Mouse (Mus musculus): ENCODE data around the gene Serpina6. TPM values are rescaled to one million over a fixed set of nuclear protein-coding genes. Genes with fewer than 3 reads are reported as not detected.
"Not testable (repeated sequence)": the region's sequence is repeated elsewhere in the genome, so short reads cannot be mapped to it uniquely, and the experiment has no call there.

Serpina6 gene
- polyA plus RNA-seq, 1 experiment from 2014 or later, result 0.79 TPM

DNA sequence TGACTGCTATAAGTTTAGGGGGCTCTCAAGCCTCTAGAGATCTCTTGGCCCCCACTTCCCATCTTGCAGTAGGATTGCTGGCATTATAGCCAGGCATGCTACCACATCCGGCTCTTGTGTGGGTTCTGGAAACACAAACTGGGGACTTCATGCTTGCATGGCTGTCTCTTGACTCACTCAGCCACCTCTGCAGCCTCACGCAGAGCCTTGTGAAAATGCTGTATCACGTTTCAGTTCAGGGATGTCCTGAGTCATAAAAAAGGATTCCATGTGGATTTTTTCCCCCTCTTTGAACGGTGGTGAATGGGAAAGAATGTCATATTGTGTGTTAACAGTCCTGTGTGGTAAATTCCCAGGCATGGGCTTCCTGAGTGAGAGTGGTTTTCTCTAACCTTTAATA, 26.8 kb upstream of the Serpina6 start:
- Histone ChIP-seq H3K4me3 (ENCODE audit: low read depth, low read length) (no peak overlapping the region), H3K9me3 (ENCODE audit: control insufficient read depth, low read length) (no peaks in the 10 kb centered on the region), H3K36me3 (ENCODE audit: control insufficient read depth, insufficient read depth, low read length) (no peaks in the 10 kb centered on the region), H3K27ac (ENCODE audit: low read depth, low read length) (no peak overlapping the region), H3K27me3 (ENCODE audit: control insufficient read depth, insufficient read depth, low read length) (no peaks in the 10 kb centered on the region), H3K4me1 (ENCODE audit: control insufficient read depth, insufficient read depth, low read length) (no peaks in the 10 kb centered on the region), H3K9ac (replicated peaks; ENCODE audit: low read depth, low read length) (no peak overlapping the region), H3K4me2 (ENCODE audit: low read depth, low read length) (no peak overlapping the region)
- ATAC-seq (ENCODE audit: low read depth), result no peak
- 65% methylated on average over 4 of the region's 4 CpGs for WGBS

DNA sequence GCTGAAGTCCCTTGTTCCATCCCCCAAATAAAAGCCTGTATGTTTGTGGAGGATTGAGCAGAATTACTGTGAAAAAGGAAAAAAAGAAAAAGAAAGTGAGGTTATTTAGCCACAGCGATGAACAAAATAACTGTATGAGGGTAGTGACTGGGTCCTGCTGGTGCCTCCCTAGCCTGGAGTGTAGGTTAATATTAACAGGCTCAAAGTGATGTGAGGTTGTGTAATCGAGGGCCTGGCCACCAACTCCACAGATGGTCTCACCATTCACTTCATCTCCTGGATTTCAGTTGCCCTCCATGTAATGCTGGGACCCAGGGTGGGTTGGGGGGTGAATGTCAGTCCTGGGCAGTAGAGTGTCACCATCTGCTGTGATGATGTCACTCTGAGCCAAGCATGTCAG, 24.7 kb upstream of the Serpina6 start:
- Histone ChIP-seq H3K36me3 (ENCODE audit: control insufficient read depth, insufficient read depth, low read length) (no peaks in the 10 kb centered on the region), H3K4me2 (ENCODE audit: low read depth, low read length) (no peak overlapping the region), H3K27ac (ENCODE audit: low read depth, low read length) (no peak overlapping the region), H3K4me1 (ENCODE audit: control insufficient read depth, insufficient read depth, low read length) (no peaks in the 10 kb centered on the region), H3K9me3 (ENCODE audit: control insufficient read depth, low read length) (no peaks in the 10 kb centered on the region), H3K27me3 (ENCODE audit: control insufficient read depth, insufficient read depth, low read length) (no peaks in the 10 kb centered on the region), H3K4me3 (ENCODE audit: low read depth, low read length) (no peak overlapping the region), H3K9ac (replicated peaks; ENCODE audit: low read depth, low read length) (no peak overlapping the region)
- 82% methylated on average over 2 of the region's 2 CpGs for WGBS
- no peak for ATAC-seq (ENCODE audit: low read depth)

DNA sequence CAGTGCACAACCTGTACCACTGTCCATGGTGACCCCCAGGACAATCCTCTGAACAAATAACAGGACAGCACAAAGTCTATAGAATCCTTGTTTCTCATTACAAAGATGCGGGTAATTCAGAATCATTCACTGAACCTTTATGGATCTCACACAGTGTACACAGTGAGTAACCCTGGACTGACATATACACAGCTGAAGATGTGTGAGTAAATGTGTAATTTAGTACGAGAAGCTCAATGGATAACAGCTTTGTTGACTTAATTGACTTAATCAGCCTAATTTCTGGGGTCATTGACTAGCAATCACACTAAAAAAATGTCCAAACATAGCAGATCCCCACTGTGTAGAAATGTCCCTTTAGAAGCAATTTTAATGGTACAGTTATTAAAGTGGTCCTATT, 24.2 kb upstream of the Serpina6 start:
- H3K4me3 ChIP-seq (ENCODE audit: low read depth, low read length), result no peak overlapping the region
- no peaks in the 10 kb centered on the region for H3K27me3 ChIP-seq (ENCODE audit: control insufficient read depth, insufficient read depth, low read length)
- ATAC-seq (ENCODE audit: low read depth), result no peak
- H3K36me3 ChIP-seq (ENCODE audit: control insufficient read depth, insufficient read depth, low read length), result no peaks in the 10 kb centered on the region
- H3K9ac ChIP-seq (replicated peaks; ENCODE audit: low read depth, low read length), result no peak overlapping the region
- H3K4me2 ChIP-seq (ENCODE audit: low read depth, low read length), result no peak overlapping the region
- no peaks in the 10 kb centered on the region for H3K9me3 ChIP-seq (ENCODE audit: control insufficient read depth, low read length)
- 77% methylated on average over 2 of the region's 2 CpGs for WGBS
- H3K27ac ChIP-seq (ENCODE audit: low read depth, low read length), result no peak overlapping the region
- H3K4me1 ChIP-seq (ENCODE audit: control insufficient read depth, insufficient read depth, low read length), result no peaks in the 10 kb centered on the region

DNA sequence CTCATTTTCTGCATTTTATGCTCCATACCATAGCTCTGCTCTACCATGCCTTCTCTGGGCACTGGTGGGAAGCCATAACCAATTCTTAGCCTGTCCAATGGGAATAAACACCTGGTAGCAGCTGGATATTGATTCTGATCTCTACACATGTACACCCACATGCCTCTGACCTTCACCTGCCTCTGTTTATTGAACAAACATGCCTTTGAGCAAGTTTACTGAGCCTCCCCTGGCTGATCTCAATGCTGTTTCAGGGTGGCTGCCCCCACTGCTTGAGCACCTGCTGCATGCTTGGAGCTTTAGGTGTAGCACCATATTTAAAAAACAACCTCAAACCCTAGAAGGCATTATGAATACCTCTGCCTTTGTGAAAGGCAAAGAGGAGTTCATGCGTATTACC, 22.8 kb upstream of the Serpina6 start:
- H3K4me2 ChIP-seq (ENCODE audit: low read depth, low read length); H3K9me3 ChIP-seq (ENCODE audit: control insufficient read depth, low read length); H3K4me1 ChIP-seq (ENCODE audit: control insufficient read depth, insufficient read depth, low read length); H3K27ac ChIP-seq (ENCODE audit: low read depth, low read length); H3K4me3 ChIP-seq (ENCODE audit: low read depth, low read length); H3K27me3 ChIP-seq (ENCODE audit: control insufficient read depth, insufficient read depth, low read length); H3K36me3 ChIP-seq (ENCODE audit: control insufficient read depth, insufficient read depth, low read length); ATAC-seq (ENCODE audit: low read depth); H3K9ac ChIP-seq (replicated peaks; ENCODE audit: low read depth, low read length): not testable (repeated sequence)
- 97% methylated on average over 1 of the region's 1 CpGs for WGBS

DNA sequence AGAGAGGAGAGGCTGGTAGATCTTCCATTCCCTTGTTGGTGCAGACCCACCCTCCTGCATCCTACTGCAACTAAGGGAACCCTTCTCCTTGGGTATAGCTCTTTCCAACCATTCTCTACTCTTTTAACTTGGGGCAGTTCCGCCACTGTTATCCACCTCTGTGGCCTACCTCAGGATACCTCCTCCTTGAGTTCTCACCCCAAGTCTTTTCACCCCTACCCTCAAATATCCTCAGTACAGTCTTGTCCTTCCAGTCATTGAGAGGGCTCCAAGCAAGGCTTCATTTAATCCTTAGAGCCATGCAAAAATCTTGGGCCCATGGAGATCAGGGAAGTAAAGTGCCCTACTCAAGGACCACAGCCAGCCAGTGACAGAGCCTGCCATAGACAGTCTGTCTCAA, 19.0 kb upstream of the Serpina6 start, which contains the start of gene Serpina16:
Gene Serpina16, minus strand, starts transcription at position 101 of the 400 bp plus-strand sequence.
- no peaks in the 10 kb centered on the region for H3K4me1 ChIP-seq (ENCODE audit: control insufficient read depth, insufficient read depth, low read length)
- no peak within 1 kb of the TSS for H3K9ac ChIP-seq (replicated peaks; ENCODE audit: low read depth, low read length)
- no peaks in the 10 kb centered on the region for H3K9me3 ChIP-seq (ENCODE audit: control insufficient read depth, low read length)
- no peak for ATAC-seq (ENCODE audit: low read depth)
- H3K36me3 ChIP-seq (ENCODE audit: control insufficient read depth, insufficient read depth, low read length), result no peaks in the 10 kb centered on the region
- no peak within 1 kb of the TSS for H3K27ac ChIP-seq (ENCODE audit: low read depth, low read length)
- no peak within 1 kb of the TSS for H3K4me3 ChIP-seq (ENCODE audit: low read depth, low read length)
- H3K4me2 ChIP-seq (ENCODE audit: low read depth, low read length), result no peak within 1 kb of the TSS
- no peaks in the 10 kb centered on the region for H3K27me3 ChIP-seq (ENCODE audit: control insufficient read depth, insufficient read depth, low read length)
- WGBS, result 86% methylated on average over 1 of the region's 1 CpGs

DNA sequence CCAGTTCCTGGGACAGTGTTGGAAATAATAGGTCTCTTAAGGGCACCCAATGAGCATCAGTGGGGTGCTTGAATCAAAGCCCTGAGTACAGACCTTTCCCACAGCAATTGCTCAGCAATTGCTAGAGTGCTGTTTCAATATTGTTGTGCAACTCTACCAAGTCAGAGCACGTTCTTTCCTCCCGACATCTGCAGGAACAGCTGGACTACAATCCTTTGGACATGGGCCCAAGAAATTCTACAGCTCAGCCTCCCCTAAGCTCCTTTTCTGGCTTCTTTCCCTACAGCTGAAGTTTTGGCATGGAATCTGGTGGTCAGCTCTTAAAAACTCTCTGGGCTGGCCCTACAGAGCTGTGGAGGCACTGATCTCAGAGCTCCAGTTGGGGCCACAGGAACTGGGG, 16.2 kb upstream of the Serpina6 start:
- 87% methylated on average over 2 of the region's 2 CpGs for WGBS
- H3K36me3 ChIP-seq (ENCODE audit: control insufficient read depth, insufficient read depth, low read length), result no peaks in the 10 kb centered on the region
- H3K27me3 ChIP-seq (ENCODE audit: control insufficient read depth, insufficient read depth, low read length), result no peaks in the 10 kb centered on the region
- no peak for ATAC-seq (ENCODE audit: low read depth)
- H3K4me3 ChIP-seq (ENCODE audit: low read depth, low read length), result no peak overlapping the region
- H3K4me1 ChIP-seq (ENCODE audit: control insufficient read depth, insufficient read depth, low read length), result no peaks in the 10 kb centered on the region
- no peak overlapping the region for H3K9ac ChIP-seq (replicated peaks; ENCODE audit: low read depth, low read length)
- no peaks in the 10 kb centered on the region for H3K9me3 ChIP-seq (ENCODE audit: control insufficient read depth, low read length)
- H3K27ac ChIP-seq (ENCODE audit: low read depth, low read length), result no peak overlapping the region
- H3K4me2 ChIP-seq (ENCODE audit: low read depth, low read length), result no peak overlapping the region

DNA sequence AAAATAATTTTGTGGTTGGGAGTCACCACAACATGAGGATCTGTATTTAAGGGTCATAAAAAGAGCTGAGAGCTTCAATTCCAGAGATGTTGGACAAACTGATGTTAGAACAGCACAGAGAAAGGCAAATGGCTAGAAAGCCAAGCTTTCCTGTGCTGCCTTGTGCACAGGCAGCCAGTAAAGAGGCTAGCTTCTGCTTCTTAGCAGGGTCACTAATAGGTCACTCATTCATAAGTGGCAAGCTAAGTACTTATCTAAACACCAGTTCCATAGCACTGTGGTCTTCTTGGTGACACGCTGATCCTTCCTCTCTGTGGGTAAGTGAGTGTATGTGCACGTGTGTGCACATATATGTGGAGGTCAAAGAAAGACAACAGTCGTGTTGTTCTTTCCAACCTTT, 14.5 kb upstream of the Serpina6 start:
- Histone ChIP-seq H3K4me1 (ENCODE audit: control insufficient read depth, insufficient read depth, low read length) (no peaks in the 10 kb centered on the region), H3K36me3 (ENCODE audit: control insufficient read depth, insufficient read depth, low read length) (no peaks in the 10 kb centered on the region), H3K4me2 (ENCODE audit: low read depth, low read length) (no peak overlapping the region), H3K4me3 (ENCODE audit: low read depth, low read length) (no peak overlapping the region), H3K9ac (replicated peaks; ENCODE audit: low read depth, low read length) (no peak overlapping the region), H3K27me3 (ENCODE audit: control insufficient read depth, insufficient read depth, low read length) (no peaks in the 10 kb centered on the region), H3K9me3 (ENCODE audit: control insufficient read depth, low read length) (no peaks in the 10 kb centered on the region), H3K27ac (ENCODE audit: low read depth, low read length) (no peak overlapping the region)
- ATAC-seq (ENCODE audit: low read depth), result no peak
- 81% methylated on average over 3 of the region's 3 CpGs for WGBS

DNA sequence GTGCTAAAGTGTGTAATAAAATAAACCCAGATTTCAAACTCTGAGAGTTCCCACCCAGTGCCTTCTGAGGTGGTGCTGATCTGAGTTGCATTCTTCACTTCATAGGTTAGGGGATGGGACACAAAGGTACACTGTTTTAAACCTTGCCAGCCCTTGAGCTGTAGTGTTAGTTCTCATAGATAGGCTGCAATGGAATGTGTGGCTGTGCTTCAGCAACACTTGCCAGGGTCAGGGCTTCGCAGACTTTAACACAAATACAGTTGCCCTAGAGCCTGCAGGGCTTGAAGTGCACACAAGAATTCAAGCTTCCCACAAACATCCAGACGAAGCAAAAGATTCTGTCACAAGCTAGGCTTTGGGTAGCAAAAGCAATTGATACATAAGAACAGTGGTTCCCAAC, 14.0 kb upstream of the Serpina6 start:
- H3K27me3 ChIP-seq (ENCODE audit: control insufficient read depth, insufficient read depth, low read length), result no peaks in the 10 kb centered on the region

DNA sequence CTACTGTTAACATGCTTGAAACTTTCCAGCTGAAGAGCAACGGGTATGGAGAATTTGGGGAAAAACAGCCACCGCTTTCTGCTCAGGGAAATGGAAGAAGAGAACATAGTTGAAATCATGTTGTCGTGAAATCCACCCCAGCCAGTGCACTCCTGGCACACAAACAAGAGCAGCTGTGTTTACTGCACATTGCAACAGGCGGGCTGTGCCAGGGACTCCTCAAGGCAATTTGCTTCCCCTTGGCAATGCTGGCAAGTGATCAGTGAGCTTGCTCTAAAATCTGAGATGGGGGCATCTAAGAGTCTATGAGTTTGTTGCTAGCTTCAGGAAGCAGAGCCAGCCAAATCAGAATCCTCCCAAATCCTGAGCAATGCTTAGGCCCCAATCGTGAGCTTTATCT, 13.3 kb upstream of the Serpina6 start:
- no peaks in the 10 kb centered on the region for H3K36me3 ChIP-seq (ENCODE audit: control insufficient read depth, insufficient read depth, low read length)
- ATAC-seq (ENCODE audit: low read depth), result no peak
- WGBS, result 91% methylated on average over 5 of the region's 5 CpGs
- no peaks in the 10 kb centered on the region for H3K9me3 ChIP-seq (ENCODE audit: control insufficient read depth, low read length)
- H3K4me3 ChIP-seq (ENCODE audit: low read depth, low read length), result no peak overlapping the region
- no peak overlapping the region for H3K9ac ChIP-seq (replicated peaks; ENCODE audit: low read depth, low read length)
- no peak overlapping the region for H3K27ac ChIP-seq (ENCODE audit: low read depth, low read length)
- H3K27me3 ChIP-seq (ENCODE audit: control insufficient read depth, insufficient read depth, low read length), result no peaks in the 10 kb centered on the region
- no peaks in the 10 kb centered on the region for H3K4me1 ChIP-seq (ENCODE audit: control insufficient read depth, insufficient read depth, low read length)
- no peak overlapping the region for H3K4me2 ChIP-seq (ENCODE audit: low read depth, low read length)

More for the DNA sequence above, 14.0 kb upstream of the Serpina6 start:
- no peaks in the 10 kb centered on the region for H3K36me3 ChIP-seq (ENCODE audit: control insufficient read depth, insufficient read depth, low read length)
- H3K27ac ChIP-seq (ENCODE audit: low read depth, low read length), result no peak overlapping the region
- WGBS, result 78% methylated on average over 2 of the region's 2 CpGs
- H3K4me1 ChIP-seq (ENCODE audit: control insufficient read depth, insufficient read depth, low read length), result no peaks in the 10 kb centered on the region
- no peak overlapping the region for H3K4me2 ChIP-seq (ENCODE audit: low read depth, low read length)
- H3K9me3 ChIP-seq (ENCODE audit: control insufficient read depth, low read length), result no peaks in the 10 kb centered on the region
- H3K9ac ChIP-seq (replicated peaks; ENCODE audit: low read depth, low read length), result no peak overlapping the region
- ATAC-seq (ENCODE audit: low read depth), result no peak
- H3K4me3 ChIP-seq (ENCODE audit: low read depth, low read length), result no peak overlapping the region

DNA sequence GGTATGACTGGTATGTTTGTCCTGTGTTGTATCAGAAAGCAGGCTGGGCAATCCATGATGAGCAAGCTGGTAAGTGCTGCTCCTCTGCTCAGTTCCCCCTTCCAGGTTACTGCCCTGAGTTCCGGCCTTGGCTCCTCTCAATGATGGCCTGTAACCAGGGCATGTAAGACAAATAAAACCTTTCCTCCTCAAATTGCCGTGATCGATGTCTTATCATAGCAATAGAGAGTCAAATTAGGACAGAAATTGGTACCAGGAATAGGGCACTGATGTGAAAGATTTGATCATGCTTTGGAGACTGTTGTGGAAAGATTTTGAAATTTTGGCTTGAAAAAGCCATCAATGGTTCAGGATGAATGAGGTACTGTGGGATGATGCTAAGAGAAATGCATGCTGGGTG, 8.3 kb upstream of the Serpina6 start:
- H3K9me3 ChIP-seq (ENCODE audit: control insufficient read depth, low read length), result no peaks in the 10 kb centered on the region
- H3K9ac ChIP-seq (replicated peaks; ENCODE audit: low read depth, low read length), result no peak overlapping the region
- H3K27ac ChIP-seq (ENCODE audit: low read depth, low read length), result no peak overlapping the region
- no peaks in the 10 kb centered on the region for H3K27me3 ChIP-seq (ENCODE audit: control insufficient read depth, insufficient read depth, low read length)
- no peak overlapping the region for H3K4me3 ChIP-seq (ENCODE audit: low read depth, low read length)
- H3K36me3 ChIP-seq (ENCODE audit: control insufficient read depth, insufficient read depth, low read length), result no peaks in the 10 kb centered on the region
- no peak for ATAC-seq (ENCODE audit: low read depth)
- 91% methylated on average over 3 of the region's 3 CpGs for WGBS
- no peaks in the 10 kb centered on the region for H3K4me1 ChIP-seq (ENCODE audit: control insufficient read depth, insufficient read depth, low read length)
- no peak overlapping the region for H3K4me2 ChIP-seq (ENCODE audit: low read depth, low read length)

All from neural tube, embryonic 14.5 days (tissue).